Comparison of ENCODE assay signal across 30 mouse cellular contexts in genomic region chr1:162627821-162628220, GRCm38 (mm10). TPM values are rescaled to one million over a fixed set of nuclear protein-coding genes. Genes with fewer than 3 reads are reported as not detected.
DNase-seq lines count a peak whose midpoint lies in the region; ATAC-seq and TF ChIP-seq lines count a peak whose summit lies in the region.
"Not testable (repeated sequence)": the region's sequence is repeated elsewhere in the genome, so short reads cannot be mapped to it uniquely, and the experiment has no call there.
"Had no signal": no experiment of that assay in that cellular context is flagged by ENCODE, and none has a peak within 500 bp of the region (broad histone marks: within the 10 kb centered on the region; RNA-seq: fewer than 3 reads in every experiment).

No protein-coding gene starts in this region.

- H3K27ac ChIP-seq in heart, embryonic 10.5 days; kidney, adult 2 months (ENCODE audit: insufficient read depth, low read depth, low read length): not testable (repeated sequence)

- not testable (repeated sequence) for TF ChIP-seq CTCF in kidney, adult 2 months (conservative IDR thresholded peaks at IDR 0.05; ENCODE audit: insufficient read depth, insufficient read length, low read depth, low read length)

- ATAC-seq in monocyte, adult 5-6 weeks (replicated peaks; ENCODE audit: insufficient number of reproducible peaks, low FRiP score, low TSS enrichment, poor library complexity, severe bottlenecking) = peak; percentile 23

- H3K27me3 ChIP-seq in heart, embryonic 10.5 days (ENCODE audit: insufficient read depth, poor library complexity, severe bottlenecking); kidney, adult 2 months (replicated peaks; ENCODE audit: control insufficient read depth, insufficient read depth, low read length): not testable (repeated sequence)

- H3K4me3 ChIP-seq in heart, embryonic 10.5 days; kidney, adult 2 months (ENCODE audit: insufficient read depth, low read depth, low read length): not testable (repeated sequence)

- not testable (repeated sequence) for H3K36me3 ChIP-seq in heart, embryonic 10.5 days; kidney, adult 2 months (ENCODE audit: control insufficient read depth, insufficient read depth, low read length)

- peak; percentile 47 for DNase-seq in MN1 (ENCODE audit: low spot score)
- peak; percentile 31 for DNase-seq in adrenal gland, postnatal 10 days
- peak; percentile 56 for DNase-seq in heart, embryonic 10.5 days (ENCODE audit: low spot score)
- peak; percentile 65 for DNase-seq in kidney, adult 2 months
- peak; percentile 39 for DNase-seq in kidney, postnatal 10 days
- DNase-seq in kidney, postnatal 36 days = peak; percentile 33 to 66
- peak; percentile 38 for DNase-seq in testis, postnatal 10 days (ENCODE audit: low spot score)

- 85% methylated on average over 4 of the region's 4 CpGs for WGBS in heart, embryonic 10.5 days
- WGBS in kidney, adult 2 months = 50% methylated on average over 4 of the region's 4 CpGs

- not testable (repeated sequence) for TF ChIP-seq POLR2A in kidney, adult 2 months (IDR thresholded peaks at IDR 0.05; ENCODE audit: low read depth, low read length)

- H3K4me1 ChIP-seq in heart, embryonic 10.5 days = peaks cover 10% of the 10 kb centered on the region
- not testable (repeated sequence) for H3K4me1 ChIP-seq in kidney, adult 2 months (ENCODE audit: control insufficient read depth, insufficient read depth, low read length)

- H3K9me3 ChIP-seq in heart, embryonic 10.5 days = not testable (repeated sequence)

RNA-seq across cellular contexts. Expression of gene Myoc, which starts 11.1 kb away (rescaled TPM):
- total RNA-seq in adrenal gland, postnatal 10 days (2021) = 1 to 10 TPM in 1 of 2 experiments, under 1 TPM in 1; 0.69 to 1.5 TPM
- polyA plus RNA-seq in heart, embryonic 10.5 days (2016; fragmentation: Nextera tagmentation; extraction: Ambion mirVana) = not detected in 2 replicates
- polyA plus RNA-seq in kidney, adult 2 months (2012; rRNA removed) = 2.0 and 2.9 TPM in 2 replicates
- 0.19 to 0.43 TPM in 2 of 3 replicates, not detected in the other for total RNA-seq in monocyte, adult 5-6 weeks (2017)
- total RNA-seq: common myeloid progenitor, adult 5-6 weeks; ES-E14; forebrain, postnatal 0 days had no signal
- polyA plus RNA-seq: embryonic facial prominence, embryonic 12.5 days; forebrain, embryonic 11.5 days; forebrain, embryonic 14.5 days; heart, embryonic 13.5 days; hindbrain, embryonic 11.5 days; hindbrain, embryonic 14.5 days had no signal

RNA-seq across cellular contexts. Expression of gene Myocos, which starts 30.2 kb away (rescaled TPM):
- total RNA-seq in adrenal gland, postnatal 10 days (2021) = not detected
- polyA plus RNA-seq in heart, embryonic 10.5 days (2016; fragmentation: Nextera tagmentation; extraction: Ambion mirVana) = not detected in 2 replicates
- polyA plus RNA-seq in kidney, adult 2 months (2012; rRNA removed) = not detected in 2 replicates
- total RNA-seq in monocyte, adult 5-6 weeks (2017) = not detected in 3 replicates
- total RNA-seq: adrenal gland, adult 8-10 months; adrenal gland, postnatal 4 days; common myeloid progenitor, adult 5-6 weeks; ES-E14; forebrain, postnatal 0 days; gastrocnemius, adult 2 months; gastrocnemius, postnatal 14 days; gastrocnemius, postnatal 4 days; heart, adult 18-20 months; heart, postnatal 14 days; heart, postnatal 4 days; hindbrain, postnatal 0 days had no signal
- polyA plus RNA-seq: cerebellum, adult 2 months; embryonic facial prominence, embryonic 12.5 days; embryonic facial prominence, embryonic 15.5 days; forebrain, embryonic 11.5 days; forebrain, embryonic 14.5 days; forebrain, postnatal 0 days; frontal cortex, adult 2 months; heart, embryonic 13.5 days; heart, embryonic 16.5 days; hindbrain, embryonic 11.5 days; hindbrain, embryonic 14.5 days; hindbrain, postnatal 0 days had no signal

RNA-seq across cellular contexts. Expression of gene Vamp4, which starts 57.5 kb away (rescaled TPM):
- total RNA-seq in adrenal gland, postnatal 10 days (2021) = 10 to 100 TPM; 28.2 to 36.7 TPM
- 33.9 and 39.1 TPM in 2 replicates for polyA plus RNA-seq in heart, embryonic 10.5 days (2016; fragmentation: Nextera tagmentation; extraction: Ambion mirVana)
- polyA plus RNA-seq in kidney, adult 2 months (2012; rRNA removed) = 11.4 and 11.6 TPM in 2 replicates
- 94.8 to 131 TPM (median 105 TPM) in 3 replicates for total RNA-seq in monocyte, adult 5-6 weeks (2017)
